Mouse (Mus musculus) ES-Bruce4 (cell line): ENCODE results near the gene Ntn1.

Experiments used
- CTCF ChIP-seq: IDR thresholded peaks from one replicate; pipeline ENCODE4 v1.8.1; 2011; ENCODE audit warnings: low read depth, low read length
- EP300 ChIP-seq: IDR thresholded peaks from 2 replicates; pipeline ENCODE4 v1.6.1; 2011; ENCODE audit warnings: low read depth, low read length; ENCODE audit not compliant: insufficient read depth
- POLR2A ChIP-seq: IDR thresholded peaks from one replicate; pipeline ENCODE4 v1.8.1; 2011; ENCODE audit warnings: low read length; ENCODE audit not compliant: insufficient read depth

GRCm38 (mm10) chr11:68385021-68385821 lies 15.4 kb downstream of the Ntn1 start:
- no peak for TF ChIP-seq EP300
- no peak for TF ChIP-seq POLR2A
- TF ChIP-seq CTCF: no peak
